Mouse (Mus musculus) ES-E14 (cell line): ENCODE data around the gene Gm7029. TPM values are rescaled to one million over a fixed set of nuclear protein-coding genes. Genes with fewer than 3 reads are reported as not detected.

Experiments
- DNase-seq: peaks from one replicate; pipeline ENCODE4 v3.0.0-alpha.2; 2013; ENCODE audit warnings: low read depth, low spot score
- H3K27ac ChIP-seq: 2 replicates; pipeline ENCODE4 v1.5.1; 2012; ENCODE audit warnings: low read depth, mild to moderate bottlenecking, low read length, moderate library complexity, mixed read lengths; ENCODE audit not compliant: poor library complexity, insufficient read depth, severe bottlenecking
- H3K36me3 ChIP-seq: 2 replicates; pipeline ENCODE4 v1.6.1; 2012; ENCODE audit warnings: mild to moderate bottlenecking, low read length, moderate library complexity, mixed read lengths; ENCODE audit not compliant: control insufficient read depth, poor library complexity, insufficient read depth, severe bottlenecking
- H3K4me1 ChIP-seq, 2 experiments: fragments of 150-350 bp in 1 of 2; sonication (generic) in 1 of 2; 2 replicates each; pipeline ENCODE4 v1.6.1; 2012; ENCODE audit warnings: low read length in 2 of 2, mild to moderate bottlenecking in 1 of 2, mixed read lengths in 1 of 2; ENCODE audit not compliant: control insufficient read depth in 2 of 2, insufficient read depth in 2 of 2, poor library complexity in 1 of 2
- H3K4me3 ChIP-seq, 2 experiments: fragments of 150-350 bp in 1 of 2; sonication (generic) in 1 of 2; 2 replicates each; pipeline ENCODE4 v1.5.1; 2012; ENCODE audit warnings: low read length in 2 of 2, low read depth in 1 of 2, mild to moderate bottlenecking in 1 of 2, mixed read lengths in 1 of 2; ENCODE audit not compliant: insufficient read depth in 1 of 2, poor library complexity in 1 of 2, severe bottlenecking in 1 of 2
- H3K9ac ChIP-seq: 2 replicates; pipeline ENCODE4 v1.6.1; 2012; ENCODE audit warnings: low read depth, mild to moderate bottlenecking, low read length, mixed read lengths; ENCODE audit not compliant: poor library complexity, insufficient read depth, severe bottlenecking
- H3K9me3 ChIP-seq: fragments of 150-350 bp; sonication (generic); 2 replicates; pipeline ENCODE4 v1.6.1; 2012; ENCODE audit warnings: low read depth, mild to moderate bottlenecking, low read length; ENCODE audit not compliant: control insufficient read depth, insufficient read depth
- CHD2 ChIP-seq: IDR thresholded peaks from 2 replicates; pipeline ENCODE4 v1.6.1; 2014; ENCODE audit warnings: mild to moderate bottlenecking, low read depth, low read length, inconsistent platforms
- HCFC1 ChIP-seq: IDR thresholded peaks from 2 replicates; pipeline ENCODE4 v1.6.1; 2012; ENCODE audit warnings: low read length, inconsistent platforms, borderline replicate concordance; ENCODE audit not compliant: insufficient read depth
- MAFK ChIP-seq: IDR thresholded peaks from 2 replicates; pipeline ENCODE4 v1.6.1; 2014; ENCODE audit warnings: mild to moderate bottlenecking, low read depth, low read length, inconsistent platforms; ENCODE audit not compliant: insufficient read depth
- ZC3H11A ChIP-seq: IDR thresholded peaks from 2 replicates; pipeline ENCODE4 v1.6.1; 2012; ENCODE audit warnings: low read depth, mild to moderate bottlenecking, inconsistent platforms, low read length, borderline replicate concordance
- ZNF384 ChIP-seq: IDR thresholded peaks from 2 replicates; pipeline ENCODE4 v1.6.1; 2012; ENCODE audit warnings: low read depth, low read length, inconsistent platforms
- in situ Hi-C, 2 experiments: fragments of 600-800 bp; cut with MboI; formaldehyde crosslinking; loops; one replicate each; pipeline ENCODE4 v1.15.1; 2025; ENCODE audit warnings: low sequenced_read_pairs in 2 of 2, inconsistent platforms in 1 of 2; ENCODE audit not compliant: unreplicated experiment in 2 of 2
- total RNA-seq: library from RNA; depleted of rRNA; stranded (reverse); fragments of 300-350 nt; gene quantifications from 2 replicates; pipeline ENCODE4 v1.2.3, GENCODE M21; 2012; rRNA removed

Gene Gm7029
- total RNA-seq, 1 experiment = 11.6 TPM

- DNase-seq = no peak
- Histone ChIP-seq H3K27ac (no peak overlapping the region), H3K36me3 (peaks cover 15% of the 10 kb centered on the region; the same call in 1 of the 2 replicates), H3K4me1 (peaks cover 0 to 34% of the 10 kb centered on the region in 2 experiments; a peak in 2 of 4 replicates), H3K9ac (no peak overlapping the region), H3K9me3 (no peaks in the 10 kb centered on the region), H3K4me3 (no peak overlapping the region)
- TF ChIP-seq MAFK (no peak), HCFC1 (no peak), CHD2 (no peak), ZNF384 (no peak), ZC3H11A (no peak)
- in situ Hi-C loops = no loop called here
Observed at GRCm38 (mm10) chr17:33921361-33921760, 47.7 kb downstream of the Gm7029 start.

Other genes starting within 250 kb of the Gm7029 start
- gene Zfp414, start 244.7 kb upstream of the Gm7029 start, total RNA-seq = 13.6 and 19.8 TPM in 2 replicates
- 0.45 and 0.69 TPM in 2 replicates for gene Pram1, start 235.8 kb upstream of the Gm7029 start, total RNA-seq
- gene Hnrnpm, start 187.0 kb upstream of the Gm7029 start, total RNA-seq = 151 and 195 TPM in 2 replicates
- gene March2, start 155.2 kb upstream of the Gm7029 start, total RNA-seq = 14.3 and 17.4 TPM in 2 replicates
- 26.0 and 34.8 TPM in 2 replicates for gene Rab11b, start 113.3 kb upstream of the Gm7029 start, total RNA-seq
- gene Angptl4, start 92.0 kb upstream of the Gm7029 start, total RNA-seq = 30.5 and 39.3 TPM in 2 replicates
- gene Kank3, start 63.3 kb upstream of the Gm7029 start, total RNA-seq = 81.1 and 165 TPM in 2 replicates
- gene Rps28, start 49.3 kb upstream of the Gm7029 start, total RNA-seq = 5,476 and 6,336 TPM in 2 replicates
- gene Ndufa7, start 49.3 kb upstream of the Gm7029 start, total RNA-seq = 639 and 871 TPM in 2 replicates
- 131 and 228 TPM in 2 replicates for gene Cd320, start 30.7 kb upstream of the Gm7029 start, total RNA-seq
- 149 and 187 TPM in 2 replicates for gene Kifc1, start 16.8 kb downstream of the Gm7029 start, total RNA-seq
- 33.2 and 46.0 TPM in 2 replicates for gene Platr17, start 31.3 kb downstream of the Gm7029 start, total RNA-seq
- 67.3 and 73.7 TPM in 2 replicates for gene Daxx, start 35.6 kb downstream of the Gm7029 start, total RNA-seq
- gene Tapbp, start 42.1 kb downstream of the Gm7029 start, total RNA-seq = 39.4 and 64.9 TPM in 2 replicates
- gene Zbtb22, start 42.1 kb downstream of the Gm7029 start, total RNA-seq = 32.8 and 34.8 TPM in 2 replicates
- 65.8 and 129 TPM in 2 replicates for gene Rgl2, start 55.7 kb downstream of the Gm7029 start, total RNA-seq
- 175 and 201 TPM in 2 replicates for gene Pfdn6, start 66.5 kb downstream of the Gm7029 start, total RNA-seq
- 65.6 and 78.2 TPM in 2 replicates for gene Wdr46, start 66.8 kb downstream of the Gm7029 start, total RNA-seq
- gene B3galt4, start 77.7 kb downstream of the Gm7029 start, total RNA-seq = 10.3 and 15.3 TPM in 2 replicates
- 23.2 and 24.8 TPM in 2 replicates for gene Vps52, start 82.0 kb downstream of the Gm7029 start, total RNA-seq
- 4,706 and 5,724 TPM in 2 replicates for gene Rps18, start 82.2 kb downstream of the Gm7029 start, total RNA-seq
- gene H2-K1, start 126.5 kb downstream of the Gm7029 start, total RNA-seq = 69.5 and 155 TPM in 2 replicates
- 5.6 and 8.9 TPM in 2 replicates for gene Ring1, start 150.8 kb downstream of the Gm7029 start, total RNA-seq
- gene H2-Ke6, start 154.2 kb downstream of the Gm7029 start, total RNA-seq = 15.5 and 27.7 TPM in 2 replicates
- gene Slc39a7, start 157.8 kb downstream of the Gm7029 start, total RNA-seq = 253 and 394 TPM in 2 replicates
- gene Rxrb, start 158.0 kb downstream of the Gm7029 start, total RNA-seq = 52.4 and 79.2 TPM in 2 replicates
- gene Col11a2, start 165.6 kb downstream of the Gm7029 start, total RNA-seq = 1.3 and 1.4 TPM in 2 replicates
- gene H2-Oa, start 218.5 kb downstream of the Gm7029 start, total RNA-seq = 0.54 TPM in 1 of 2 replicates, not detected in the other
- gene H2-DMa, start 245.7 kb downstream of the Gm7029 start, total RNA-seq = 18.5 and 24.5 TPM in 2 replicates
- gene Brd2, start 248.8 kb downstream of the Gm7029 start, total RNA-seq = 257 and 321 TPM in 2 replicates